Mouse (Mus musculus): ENCODE results near the gene Irgq. TPM values are rescaled to one million over a fixed set of nuclear protein-coding genes. Genes with fewer than 3 reads are reported as not detected.

The Irgq gene
- total and polyA plus RNA-seq, 3 experiments = 5.1 to 10.1 (median 9.9) TPM

DNA sequence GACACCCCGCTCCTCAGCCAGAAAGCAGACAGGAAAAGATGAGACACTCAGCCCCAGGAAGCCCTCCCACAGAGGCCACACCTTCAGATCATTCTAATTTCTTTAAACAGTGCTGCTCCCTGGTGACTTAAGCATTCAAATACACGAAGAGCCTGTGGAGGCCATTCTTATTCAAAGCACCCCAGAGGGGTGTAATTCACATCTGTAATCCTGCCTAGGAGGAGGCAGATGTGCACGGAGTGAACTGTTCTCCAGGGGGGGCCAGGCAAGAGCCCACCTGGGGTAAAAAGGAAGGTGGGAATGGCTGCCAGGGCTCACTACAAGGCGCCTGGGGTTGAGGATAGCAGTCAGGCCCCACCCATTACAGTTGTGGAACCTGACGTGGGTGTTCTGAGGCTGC lies 13.4 kb upstream of the Irgq start:
- in situ Hi-C loops (cut with MboI; ENCODE audit: low pct_ligation_motif_present, low pct_unique_long_range_greater_than_20kb, low sequenced_read_pairs) = no loop called here
- Histone ChIP-seq H3K27ac (ENCODE audit: insufficient read depth, low read depth) (no peak overlapping the region), H3K36me3 (replicated peaks in 1 of 2; ENCODE audit: control insufficient read depth in 1 of 2, insufficient read depth in 1 of 2, low read length in 1 of 2) (peaks cover 0 to 31% of the 10 kb centered on the region in 2 experiments), H3K9ac (ENCODE audit: insufficient read depth, low read depth) (no peak overlapping the region), H3K9me3 (replicated peaks; ENCODE audit: low read length) (no peaks in the 10 kb centered on the region), H3K27me3 (replicated peaks) (no peaks in the 10 kb centered on the region), H3K4me2 (ENCODE audit: insufficient read depth, low read depth, poor library complexity, severe bottlenecking) (no peak overlapping the region), H3K4me3 (replicated peaks in 1 of 3; ENCODE audit: low read depth in 2 of 3, low read length in 2 of 3, poor library complexity in 1 of 3) (no peak overlapping the region), H3K4me1 (ENCODE audit: control insufficient read depth in 1 of 2, insufficient read depth in 2 of 2) (peaks cover 3 to 4% of the 10 kb centered on the region in 2 experiments; a peak in 1 of 4 replicates), H3K79me2 (replicated peaks; ENCODE audit: control insufficient read depth, extremely low read depth, insufficient read depth, poor library complexity, severe bottlenecking) (no peaks in the 10 kb centered on the region)
- dilution Hi-C loops (cut with MboI; ENCODE audit: extremely low pct_ligation_motif_present, extremely low pct_unique_long_range_greater_than_20kb, low sequenced_read_pairs) = no loop called here
- DNase-seq (ENCODE audit: extremely low read depth) = no peak
- TF ChIP-seq SIN3A (IDR thresholded peaks at IDR 0.05; ENCODE audit: low read length) = no peak
- TF ChIP-seq IRF4 (IDR thresholded peaks at IDR 0.05; ENCODE audit: low read depth, low read length) = no peak
- TF ChIP-seq GABPA (IDR thresholded peaks at IDR 0.05; ENCODE audit: insufficient replicate concordance, low read depth, low read length) = no peak
- TF ChIP-seq JUND (conservative IDR thresholded peaks at IDR 0.05; ENCODE audit: low read depth, low read length) = no peak
- TF ChIP-seq CHD1 (IDR thresholded peaks at IDR 0.05; ENCODE audit: low read depth, low read length) = no peak
- no peak for TF ChIP-seq CTCF (conservative IDR thresholded peaks at IDR 0.05 in 1 of 2, IDR thresholded peaks at IDR 0.05 in 1 of 2; ENCODE audit: low read depth in 2 of 2, low read length in 2 of 2)
- no peak for TF ChIP-seq POLR2A (IDR thresholded peaks at IDR 0.05; ENCODE audit: low read depth, low read length)
- TF ChIP-seq RAD21 (IDR thresholded peaks at IDR 0.05; ENCODE audit: low read depth, low read length) = no peak
- TF ChIP-seq ZKSCAN1 (IDR thresholded peaks at IDR 0.05; ENCODE audit: borderline replicate concordance, low read depth, low read length) = no peak
- no peak for TF ChIP-seq USF1 (IDR thresholded peaks at IDR 0.05; ENCODE audit: low read depth, low read length)
- no peak for TF ChIP-seq KAT2A (IDR thresholded peaks at IDR 0.05; ENCODE audit: insufficient replicate concordance, low read length)
- no peak for TF ChIP-seq TBP (conservative IDR thresholded peaks at IDR 0.05; ENCODE audit: low read depth, low read length)
- TF ChIP-seq NRF1 (IDR thresholded peaks at IDR 0.05; ENCODE audit: low read depth, low read length) = no peak
- TF ChIP-seq MYC (IDR thresholded peaks at IDR 0.05; ENCODE audit: low read depth, low read length) = no peak

DNA sequence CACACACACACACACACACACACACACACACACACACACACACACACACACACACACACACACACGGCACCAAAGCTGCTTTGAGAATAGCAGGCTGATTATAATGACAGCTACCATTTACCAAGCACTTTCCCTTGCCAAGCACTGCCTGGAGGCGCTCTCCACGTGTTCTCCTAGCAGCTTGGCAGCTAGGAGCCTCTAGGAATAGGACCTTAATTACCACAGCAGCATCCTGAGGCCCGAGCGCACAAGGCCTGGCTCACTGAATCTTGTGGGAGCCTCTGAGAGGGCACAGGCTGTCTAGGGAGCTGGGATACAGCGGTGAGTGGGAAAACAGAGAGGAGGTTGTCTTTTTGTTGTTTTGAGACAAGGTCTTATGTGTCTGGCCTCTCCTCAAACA lies 12.8 kb upstream of the Irgq start:
- no peak overlapping the region for H3K4me2 ChIP-seq (ENCODE audit: insufficient read depth, low read depth, poor library complexity, severe bottlenecking)
- dilution Hi-C loops (cut with MboI; ENCODE audit: extremely low pct_ligation_motif_present, extremely low pct_unique_long_range_greater_than_20kb, low sequenced_read_pairs) = no loop called here
- H3K27me3 ChIP-seq (replicated peaks) = no peaks in the 10 kb centered on the region
- H3K27ac ChIP-seq (ENCODE audit: insufficient read depth, low read depth) = no peak overlapping the region
- H3K4me1 ChIP-seq (ENCODE audit: control insufficient read depth in 1 of 2, insufficient read depth in 2 of 2) = peaks cover 3 to 4% of the 10 kb centered on the region in 2 experiments; a peak in 1 of 4 replicates
- H3K9me3 ChIP-seq (replicated peaks; ENCODE audit: low read length) = no peaks in the 10 kb centered on the region
- H3K79me2 ChIP-seq (replicated peaks; ENCODE audit: control insufficient read depth, extremely low read depth, insufficient read depth, poor library complexity, severe bottlenecking) = no peaks in the 10 kb centered on the region
- no peak overlapping the region for H3K9ac ChIP-seq (ENCODE audit: insufficient read depth, low read depth)
- H3K36me3 ChIP-seq (replicated peaks in 1 of 2; ENCODE audit: control insufficient read depth in 1 of 2, insufficient read depth in 1 of 2, low read length in 1 of 2) = peaks cover 0 to 31% of the 10 kb centered on the region in 2 experiments
- no peak overlapping the region for H3K4me3 ChIP-seq (replicated peaks in 1 of 3; ENCODE audit: low read depth in 2 of 3, low read length in 2 of 3, poor library complexity in 1 of 3)
- in situ Hi-C loops (cut with MboI; ENCODE audit: low pct_ligation_motif_present, low pct_unique_long_range_greater_than_20kb, low sequenced_read_pairs) = no loop called here
- TF ChIP-seq MAFK (IDR thresholded peaks at IDR 0.05; ENCODE audit: insufficient replicate concordance, low read length) (no peak), HCFC1 (IDR thresholded peaks at IDR 0.05; ENCODE audit: low read depth, low read length) (no peak), ZNF384 (IDR thresholded peaks at IDR 0.05; ENCODE audit: low read depth, low read length) (no peak), POLR2AphosphoS2 (IDR thresholded peaks at IDR 0.05; ENCODE audit: low read depth, low read length) (no peak), TBP (conservative IDR thresholded peaks at IDR 0.05; ENCODE audit: low read depth, low read length) (no peak), ZKSCAN1 (IDR thresholded peaks at IDR 0.05; ENCODE audit: borderline replicate concordance, low read depth, low read length) (no peak)
- DNase-seq (ENCODE audit: extremely low read depth) = no peak

All from CH12.LX (cell line).